Mouse (Mus musculus) C2C12 (cell line): ENCODE data around the gene Rnf146.
A peak's percentile ranks its signal among the peaks of the same experiment; 100 is the strongest.

Source experiments
- CTCF ChIP-seq: IDR thresholded peaks from one replicate; pipeline ENCODE4 v1.5.1; 2011; ENCODE audit not compliant: control insufficient read depth, insufficient read depth, insufficient read length
- FOSL1 ChIP-seq: IDR thresholded peaks from one replicate; pipeline ENCODE4 v1.8.0; 2011; ENCODE audit warnings: mild to moderate bottlenecking, low read length; ENCODE audit not compliant: poor library complexity, insufficient read depth, severe bottlenecking
- MAX ChIP-seq: IDR thresholded peaks from one replicate; pipeline ENCODE4 v1.6.1; 2011; ENCODE audit warnings: mild to moderate bottlenecking, control low read depth

DNA sequence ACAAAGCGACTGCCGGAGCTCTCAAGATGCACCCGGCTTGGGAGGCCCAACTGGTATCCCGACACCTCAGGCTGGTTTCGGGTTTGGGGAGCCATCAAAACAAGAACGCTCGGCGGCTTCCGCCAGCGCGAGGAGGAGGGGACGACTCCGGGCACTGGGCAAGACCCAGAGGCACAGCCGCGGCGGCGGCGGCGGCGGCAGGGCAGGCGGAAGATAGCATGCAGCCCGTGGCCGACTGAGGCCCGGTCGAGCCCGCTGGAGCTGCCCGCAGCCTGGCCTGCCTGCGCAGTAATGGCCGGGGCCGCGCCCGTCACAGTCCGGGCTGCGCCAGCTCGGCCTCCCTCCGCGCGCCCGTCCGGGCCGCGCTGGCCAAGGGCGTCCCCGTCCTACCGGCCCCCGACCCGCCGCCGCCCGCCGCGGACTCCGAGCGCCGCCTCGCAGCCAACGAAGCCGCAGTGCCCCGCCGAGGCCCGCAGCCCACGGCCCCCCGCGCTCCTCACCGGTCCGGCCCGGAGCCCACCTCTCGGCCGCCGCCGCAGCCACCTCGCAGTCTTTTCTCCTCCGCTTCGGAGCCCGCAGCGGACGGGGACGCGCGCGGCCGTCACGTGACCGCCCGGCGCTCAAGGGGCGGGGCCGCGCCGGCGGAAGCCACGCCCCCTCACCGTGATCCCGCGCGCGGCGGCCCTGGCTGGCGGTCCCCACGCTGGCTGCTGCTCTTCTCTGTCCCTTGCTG is 612 bp downstream of the Rnf146 start:
- TF ChIP-seq CTCF (no peak), FOSL1 (no peak), MAX (peak; percentile 62)
